Mouse (Mus musculus) embryonic stem cell, embryonic (primary cell): ENCODE results near the gene Arid1b.

ENCODE experiments used
- CTCF ChIA-PET, 4 experiments: fragments of 300-600 bp in 2 of 4; fragments of 350-600 bp in 2 of 4; sonication (Branson Sonifier 250); formaldehyde crosslinking; loops; one replicate each; lab custom pipeline; 2022; ENCODE audit warnings: inconsistent platforms in 2 of 4; lab: Charles Lee
- POLR2A ChIA-PET, 4 experiments: fragments of 300-600 bp in 2 of 4; fragments of 350-600 bp in 2 of 4; sonication (Branson Sonifier 250); formaldehyde crosslinking; loops; one replicate each; lab custom pipeline; 2022; ENCODE audit warnings: antibody characterized with exemption in 4 of 4, inconsistent platforms in 1 of 4; lab: Charles Lee

Arid1b gene

GRCm38 (mm10) chr17:5056654-5057053, 62.5 kb downstream of the Arid1b start:
- ChIA-PET POLR2A (interaction anchor here in 2 of 4 experiments (0.7 to 4.7 kb wide), 3 partner anchors 10 to 268 kb away, joined by 3 to 26 read pairs (median 7); no protein-coding TSS in a partner anchor), CTCF (interaction anchor here in 1 of 4 experiments (1.6 kb wide), 1 partner anchor 10 kb away, joined by 3 read pairs; no protein-coding TSS in a partner anchor)

GRCm38 (mm10) chr17:5057286-5057685, 63.2 kb downstream of the Arid1b start:
- CTCF ChIA-PET: interaction anchor here in 1 of 4 experiments (1.0 to 1.6 kb wide), 2 partner anchors 9 to 259 kb away, joined by 3 read pairs; no protein-coding TSS in a partner anchor
- POLR2A ChIA-PET: interaction anchor here in 2 of 4 experiments (1.0 to 4.7 kb wide), 6 partner anchors 10 to 77 kb away, joined by 3 to 26 read pairs (median 3); no protein-coding TSS in a partner anchor

GRCm38 (mm10) chr17:5057944-5058720, 64.0 kb downstream of the Arid1b start:
- POLR2A ChIA-PET: interaction anchor here in 2 of 4 experiments (0.7 to 4.7 kb wide), 12 partner anchors 9 to 238 kb away, joined by 3 to 26 read pairs (median 4); no protein-coding TSS in a partner anchor
- CTCF ChIA-PET: interaction anchor here in 1 of 4 experiments (1.0 to 1.6 kb wide), 3 partner anchors 8 to 258 kb away, joined by 3 read pairs; no protein-coding TSS in a partner anchor

- ChIA-PET CTCF (no interaction called here), POLR2A (interaction anchor here in 2 of 4 experiments (1.0 to 2.1 kb wide), 4 partner anchors 13 to 237 kb away, joined by 3 to 5 read pairs (median 4); no protein-coding TSS in a partner anchor)
Observed at GRCm38 (mm10) chr17:5059092-5059601, 65.0 kb downstream of the Arid1b start.

- POLR2A ChIA-PET: interaction anchor here in 3 of 4 experiments (0.6 to 2.1 kb wide), 27 partner anchors 8 to 1861 kb away, joined by 3 to 9 read pairs (median 3); no protein-coding TSS in a partner anchor
Observed at GRCm38 (mm10) chr17:5060515-5061084, 66.5 kb downstream of the Arid1b start.

GRCm38 (mm10) chr17:5061183-5061582, 67.1 kb downstream of the Arid1b start:
- CTCF ChIA-PET: no interaction called here
- POLR2A ChIA-PET: interaction anchor here in 3 of 4 experiments (0.6 to 2.1 kb wide), 30 partner anchors 9 to 1862 kb away, joined by 3 to 11 read pairs (median 3); no protein-coding TSS in a partner anchor

More at GRCm38 (mm10) chr17:5060515-5061084, 66.5 kb downstream of the Arid1b start:
- CTCF ChIA-PET: interaction anchor here in 1 of 4 experiments (0.6 kb wide), 1 partner anchor 271 kb away, joined by 3 read pairs; no protein-coding TSS in a partner anchor

- ChIA-PET POLR2A (interaction anchor here in 2 of 4 experiments (1.0 to 2.1 kb wide), 16 partner anchors 9 to 842 kb away, joined by 3 to 11 read pairs (median 4); no protein-coding TSS in a partner anchor), CTCF (interaction anchor here in 1 of 4 experiments (0.9 to 1.0 kb wide), 2 partner anchors 146 to 336 kb away, joined by 3 to 4 read pairs; no protein-coding TSS in a partner anchor)
Observed at GRCm38 (mm10) chr17:5061593-5061992, 67.5 kb downstream of the Arid1b start.

- POLR2A ChIA-PET: interaction anchor here in 2 of 4 experiments (0.6 to 1.7 kb wide), 4 partner anchors 11 to 522 kb away, joined by 3 to 5 read pairs (median 4); no protein-coding TSS in a partner anchor
Observed at GRCm38 (mm10) chr17:5063471-5064176, 69.5 kb downstream of the Arid1b start.

GRCm38 (mm10) chr17:5064777-5065176, 70.6 kb downstream of the Arid1b start:
- ChIA-PET POLR2A (interaction anchor here in 2 of 4 experiments (1.2 to 5.2 kb wide), 5 partner anchors 8 to 125 kb away, joined by 3 to 26 read pairs (median 5); no protein-coding TSS in a partner anchor), CTCF (interaction anchor here in 3 of 4 experiments (0.6 to 3.1 kb wide), 13 partner anchors 10 to 704 kb away, joined by 3 to 15 read pairs (median 4); no protein-coding TSS in a partner anchor)

More at GRCm38 (mm10) chr17:5063471-5064176, 69.5 kb downstream of the Arid1b start:
- CTCF ChIA-PET: interaction anchor here in 1 of 4 experiments (0.8 to 1.5 kb wide), 3 partner anchors 145 to 366 kb away, joined by 3 to 4 read pairs (median 4); no protein-coding TSS in a partner anchor

- POLR2A ChIA-PET: interaction anchor here in 2 of 4 experiments (1.1 to 5.2 kb wide), 7 partner anchors 9 to 125 kb away, joined by 3 to 26 read pairs (median 4); no protein-coding TSS in a partner anchor
Observed at GRCm38 (mm10) chr17:5065270-5065669, 71.1 kb downstream of the Arid1b start.

GRCm38 (mm10) chr17:5066835-5067234, 72.7 kb downstream of the Arid1b start:
- POLR2A ChIA-PET: interaction anchor here in 3 of 4 experiments (0.7 to 5.2 kb wide), 20 partner anchors 9 to 123 kb away, joined by 3 to 26 read pairs (median 4); no protein-coding TSS in a partner anchor

More at GRCm38 (mm10) chr17:5065270-5065669, 71.1 kb downstream of the Arid1b start:
- CTCF ChIA-PET: interaction anchor here in 2 of 4 experiments (0.9 to 3.1 kb wide), 12 partner anchors 20 to 337 kb away, joined by 3 to 15 read pairs (median 4); no protein-coding TSS in a partner anchor

GRCm38 (mm10) chr17:5067264-5067663, 73.1 kb downstream of the Arid1b start:
- ChIA-PET CTCF (interaction anchor here in 2 of 4 experiments (0.7 to 3.1 kb wide), 6 partner anchors 10 to 335 kb away, joined by 3 to 15 read pairs (median 7); no protein-coding TSS in a partner anchor), POLR2A (interaction anchor here in 3 of 4 experiments (0.7 to 5.2 kb wide), 21 partner anchors 9 to 123 kb away, joined by 3 to 26 read pairs (median 4); no protein-coding TSS in a partner anchor)

More at GRCm38 (mm10) chr17:5066835-5067234, 72.7 kb downstream of the Arid1b start:
- CTCF ChIA-PET: interaction anchor here in 3 of 4 experiments (0.5 to 3.1 kb wide), 9 partner anchors 10 to 335 kb away, joined by 3 to 15 read pairs (median 6); no protein-coding TSS in a partner anchor

- POLR2A ChIA-PET: interaction anchor here in 2 of 4 experiments (0.6 to 1.5 kb wide), 4 partner anchors 9 to 119 kb away, joined by 3 to 4 read pairs (median 3); no protein-coding TSS in a partner anchor
- CTCF ChIA-PET: no interaction called here
Observed at GRCm38 (mm10) chr17:5070399-5070798, 76.3 kb downstream of the Arid1b start.

- ChIA-PET POLR2A (interaction anchor here in 1 of 4 experiments (1.1 kb wide), 1 partner anchor 17 kb away, joined by 4 read pairs; no protein-coding TSS in a partner anchor), CTCF (no interaction called here)
Observed at GRCm38 (mm10) chr17:5072539-5072938, 78.4 kb downstream of the Arid1b start.

GRCm38 (mm10) chr17:5074752-5075506, 80.8 kb downstream of the Arid1b start:
- CTCF ChIA-PET: no interaction called here

More at GRCm38 (mm10) chr17:5074752-5075506, 80.8 kb downstream of the Arid1b start:
- POLR2A ChIA-PET: interaction anchor here in 1 of 4 experiments (0.5 to 2.7 kb wide), 5 partner anchors 8 to 1959 kb away, joined by 3 to 9 read pairs (median 3); no protein-coding TSS in a partner anchor
